Mouse (Mus musculus): ENCODE measurements at regions not wholly inside any gene's neighbourhood (a gene's known extent, or its start where the extent isn't known, plus 50 kb on each side); places are given as distances from the start of the nearest gene placed in this dataset.
"Not testable (repeated sequence)": the region's sequence is repeated elsewhere in the genome, so short reads cannot be mapped to it uniquely, and the experiment has no call there.

GRCm38 (mm10) chr1:79379736-79380135, 60.2 kb downstream of the Scg2 start:
- DNase-seq (ENCODE audit: low spot score in 2 of 2) = no peak

GRCm38 (mm10) chr1:79374811-79375210, 65.1 kb downstream of the Scg2 start:
- DNase-seq (ENCODE audit: low spot score in 2 of 2) = no peak

- DNase-seq (ENCODE audit: low spot score in 2 of 2) = no peak
Observed at GRCm38 (mm10) chr1:79357291-79358045, 82.5 kb downstream of the Scg2 start.

- DNase-seq (ENCODE audit: low spot score in 2 of 2) = no peak
Observed at GRCm38 (mm10) chr1:79346511-79346910, 93.4 kb downstream of the Scg2 start.

GRCm38 (mm10) chr1:79335480-79336114, 104.3 kb downstream of the Scg2 start:
- DNase-seq (ENCODE audit: low spot score in 2 of 2) = no peak

GRCm38 (mm10) chr1:79317194-79317593, 122.7 kb downstream of the Scg2 start:
- no peak for DNase-seq (ENCODE audit: low spot score in 2 of 2)

- no peak for DNase-seq (ENCODE audit: low spot score in 2 of 2)
Observed at GRCm38 (mm10) chr1:79314774-79315173, 125.1 kb downstream of the Scg2 start.

- peak in 1 of 2 experiments; percentile 13 for DNase-seq (ENCODE audit: low spot score in 2 of 2)
Observed at GRCm38 (mm10) chr1:79312153-79312552, 127.8 kb downstream of the Scg2 start.

- DNase-seq (ENCODE audit: low spot score in 2 of 2) = no peak
Observed at GRCm38 (mm10) chr1:79303602-79304001, 136.3 kb downstream of the Scg2 start.

GRCm38 (mm10) chr1:79299639-79300038, 140.3 kb downstream of the Scg2 start:
- no peak for DNase-seq (ENCODE audit: low spot score in 2 of 2)

- DNase-seq (ENCODE audit: low spot score in 2 of 2) = no peak
Observed at GRCm38 (mm10) chr1:79259726-79260125, 180.2 kb downstream of the Scg2 start.

- DNase-seq (ENCODE audit: low spot score in 2 of 2) = no peak
Observed at GRCm38 (mm10) chr1:79212970-79213369, 226.9 kb downstream of the Scg2 start.

GRCm38 (mm10) chr1:79212471-79212870, 227.4 kb downstream of the Scg2 start:
- DNase-seq (ENCODE audit: low spot score in 2 of 2) = no peak

- not testable (repeated sequence) for DNase-seq (ENCODE audit: low spot score in 2 of 2)
Observed at GRCm38 (mm10) chr1:79211981-79212380, 227.9 kb downstream of the Scg2 start.

GRCm38 (mm10) chr1:79207207-79207606, 232.7 kb downstream of the Scg2 start:
- DNase-seq (ENCODE audit: low spot score in 2 of 2) = no peak

GRCm38 (mm10) chr1:79197682-79198081, 242.2 kb downstream of the Scg2 start:
- DNase-seq (ENCODE audit: low spot score in 2 of 2) = no peak

GRCm38 (mm10) chr1:79191031-79191430, 248.9 kb downstream of the Scg2 start:
- DNase-seq (ENCODE audit: low spot score in 2 of 2) = no peak

GRCm38 (mm10) chr1:79183534-79184411, 256.1 kb downstream of the Scg2 start:
- DNase-seq (ENCODE audit: low spot score in 2 of 2) = no peak

GRCm38 (mm10) chr1:79144113-79144512, 295.8 kb downstream of the Scg2 start:
- peak; percentile 1 to 16 for DNase-seq (ENCODE audit: low spot score in 2 of 2)
